Mouse (Mus musculus): ENCODE measurements around the gene Ankrd2. TPM values are rescaled to one million over a fixed set of nuclear protein-coding genes. Genes with fewer than 3 reads are reported as not detected.

The Ankrd2 gene
- polyA plus RNA-seq, 1 experiment from 2014 or later = 1.9 TPM

DNA sequence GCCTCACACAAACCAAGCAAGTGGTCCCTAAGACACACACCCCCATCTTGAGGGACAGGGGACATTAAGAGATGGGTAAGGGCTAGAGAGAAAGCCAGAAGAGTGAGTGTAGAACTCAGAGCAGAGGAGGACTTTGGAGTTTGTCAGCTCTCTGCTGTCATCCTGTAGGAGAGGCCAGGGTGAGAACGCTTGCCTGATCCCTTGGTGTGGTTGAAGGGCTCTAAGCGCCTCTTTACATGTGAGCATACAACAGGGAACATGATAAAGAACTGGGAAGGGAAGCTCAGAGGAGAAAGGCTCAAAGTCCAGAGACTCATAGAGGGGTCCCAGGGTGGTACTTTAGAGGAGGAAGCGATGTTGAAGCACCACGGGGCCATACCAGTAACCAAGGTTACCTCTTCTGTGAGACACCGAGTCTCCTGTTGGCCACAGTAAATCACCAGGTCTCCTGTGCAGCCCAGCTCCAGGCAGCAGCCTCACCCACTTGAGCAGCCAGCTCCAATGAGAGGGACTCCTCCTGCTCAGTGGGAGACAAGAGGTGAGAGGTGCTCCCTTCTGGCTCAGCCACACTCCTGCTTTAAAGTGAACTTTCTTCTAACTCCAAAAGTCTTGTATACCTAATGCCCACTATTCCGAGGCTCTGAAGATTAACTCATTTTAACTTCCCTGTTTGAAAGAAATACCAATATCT is 21.1 kb downstream of the Ankrd2 start:
- H3K27me3 ChIP-seq = no peaks in the 10 kb centered on the region
- H3K27ac ChIP-seq (replicated peaks) = no peak overlapping the region
- 85% methylated on average over 6 of the region's 6 CpGs for WGBS
- H3K36me3 ChIP-seq = no peaks in the 10 kb centered on the region
- H3K4me2 ChIP-seq (replicated peaks) = no peak overlapping the region
- ATAC-seq (ENCODE audit: insufficient number of reproducible peaks, low FRiP score, low TSS enrichment, low read depth) = no peak
- no peaks in the 10 kb centered on the region for H3K4me1 ChIP-seq
- no peak overlapping the region for H3K4me3 ChIP-seq (replicated peaks)
- H3K9ac ChIP-seq = no peak overlapping the region
- H3K9me3 ChIP-seq (replicated peaks) = no peaks in the 10 kb centered on the region

DNA sequence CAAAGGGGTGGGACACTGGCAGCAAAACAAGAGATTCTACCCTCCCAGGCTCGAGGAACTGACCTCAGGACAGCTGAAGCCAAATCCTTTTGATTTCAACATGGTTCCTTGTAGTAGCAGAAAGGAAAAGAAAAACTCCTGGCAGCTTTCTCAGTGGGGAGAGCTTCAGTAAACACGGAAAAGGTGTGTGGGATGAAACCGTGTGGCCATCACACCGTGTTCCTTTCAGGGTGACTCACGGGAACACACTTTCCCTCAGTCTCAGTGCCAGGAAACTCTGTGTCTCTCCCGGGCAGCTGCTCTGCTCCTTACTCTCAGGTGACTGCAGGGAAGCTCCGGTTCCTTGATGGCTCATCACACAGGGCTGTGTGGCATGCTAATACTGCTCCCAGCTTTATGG is 22.6 kb downstream of the Ankrd2 start:
- no peaks in the 10 kb centered on the region for H3K36me3 ChIP-seq
- H3K9ac ChIP-seq = no peak overlapping the region
- no peak overlapping the region for H3K27ac ChIP-seq (replicated peaks)
- H3K4me2 ChIP-seq (replicated peaks) = no peak overlapping the region
- H3K4me1 ChIP-seq = no peaks in the 10 kb centered on the region
- H3K27me3 ChIP-seq = no peaks in the 10 kb centered on the region
- no peaks in the 10 kb centered on the region for H3K9me3 ChIP-seq (replicated peaks)
- no peak for ATAC-seq (ENCODE audit: insufficient number of reproducible peaks, low FRiP score, low TSS enrichment, low read depth)
- 61% methylated on average over 7 of the region's 7 CpGs for WGBS
- H3K4me3 ChIP-seq (replicated peaks) = no peak overlapping the region

DNA sequence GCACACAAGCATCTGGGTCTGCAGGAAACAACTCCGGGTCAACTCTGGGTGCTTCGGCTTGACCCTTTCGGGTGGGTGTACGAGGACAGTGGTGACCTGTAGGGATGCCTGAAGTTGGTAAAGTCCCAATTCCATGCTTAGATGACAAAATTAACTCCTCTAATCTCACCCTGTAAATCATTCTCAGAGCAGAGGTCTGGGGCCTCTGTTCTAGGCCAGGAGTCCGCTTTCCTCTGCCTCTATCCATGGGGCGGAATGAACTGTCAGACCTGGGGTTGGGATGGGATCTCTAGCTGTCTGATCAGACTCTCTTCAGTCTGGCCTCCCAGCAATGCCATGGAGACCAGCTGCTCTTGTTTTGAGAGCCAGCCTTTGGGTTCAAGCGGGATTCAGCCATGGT is 25.6 kb downstream of the Ankrd2 start:
- Histone ChIP-seq H3K4me3 (replicated peaks) (no peak overlapping the region), H3K9ac (no peak overlapping the region), H3K4me2 (replicated peaks) (no peak overlapping the region), H3K27me3 (no peaks in the 10 kb centered on the region), H3K27ac (replicated peaks) (no peak overlapping the region), H3K9me3 (replicated peaks) (no peaks in the 10 kb centered on the region), H3K36me3 (no peaks in the 10 kb centered on the region), H3K4me1 (no peaks in the 10 kb centered on the region)
- WGBS = 92% methylated on average over 7 of the region's 7 CpGs
- ATAC-seq (ENCODE audit: insufficient number of reproducible peaks, low FRiP score, low TSS enrichment, low read depth) = no peak

DNA sequence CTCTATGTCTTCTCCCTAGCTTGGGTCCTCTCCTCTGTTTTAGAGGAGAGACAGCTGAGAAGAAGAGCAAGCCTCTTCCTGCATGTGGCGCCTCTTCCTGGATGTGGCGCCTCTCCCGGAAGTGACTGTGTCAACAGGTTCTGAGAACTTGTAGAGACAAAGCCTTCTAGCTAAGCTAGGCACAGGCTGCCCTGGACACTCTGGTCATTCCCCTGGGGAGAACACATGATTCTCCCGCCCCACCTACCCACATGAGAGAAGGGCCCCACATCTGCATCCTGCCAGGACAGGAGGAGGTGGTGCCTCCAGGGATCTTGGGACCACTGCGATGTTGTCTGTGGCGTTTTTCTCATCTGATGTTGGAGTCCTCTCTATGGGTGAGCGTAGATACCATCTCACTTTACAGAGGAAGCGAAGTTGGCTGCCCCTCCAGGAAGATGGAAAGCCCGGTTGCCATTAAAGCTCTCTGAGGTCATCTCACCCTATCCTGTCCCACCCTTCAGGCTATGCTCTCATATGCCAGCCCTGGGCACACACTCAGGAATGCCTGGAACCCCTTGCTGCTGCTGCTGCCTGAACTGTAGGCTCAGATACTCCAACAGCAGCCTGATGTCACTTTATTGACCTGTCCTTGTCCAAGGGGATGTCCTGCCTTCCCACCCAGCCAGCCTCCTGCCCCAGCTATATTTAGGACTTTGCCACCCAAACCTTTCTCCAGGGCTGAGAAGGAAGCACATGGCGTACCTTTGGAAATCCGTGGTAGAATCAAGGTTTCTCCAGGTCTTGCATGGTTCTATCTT is 32.8 kb downstream of the Ankrd2 start:
- Histone ChIP-seq H3K27me3 (no peaks in the 10 kb centered on the region), H3K9ac (no peak overlapping the region), H3K36me3 (no peaks in the 10 kb centered on the region), H3K9me3 (replicated peaks) (no peaks in the 10 kb centered on the region), H3K27ac (replicated peaks) (no peak overlapping the region), H3K4me1 (no peaks in the 10 kb centered on the region), H3K4me2 (replicated peaks) (no peak overlapping the region), H3K4me3 (replicated peaks) (no peak overlapping the region)
- 68% methylated on average over 11 of the region's 11 CpGs for WGBS
- ATAC-seq (ENCODE audit: insufficient number of reproducible peaks, low FRiP score, low TSS enrichment, low read depth) = no peak

DNA sequence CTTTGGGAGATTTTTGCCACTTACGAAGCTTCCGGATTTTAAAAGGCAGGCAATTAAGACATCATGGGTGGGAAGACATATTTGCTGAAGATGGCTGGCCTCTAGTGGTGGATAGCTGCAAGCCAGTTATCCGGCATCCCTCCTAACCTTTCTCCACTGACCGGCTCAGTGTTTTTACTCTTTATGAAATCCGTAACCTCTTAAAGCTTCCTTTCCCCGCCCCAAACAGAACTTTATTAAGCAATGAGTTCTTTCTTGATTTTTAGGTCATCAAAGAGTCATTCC is 33.4 kb downstream of the Ankrd2 start:
- 56% methylated on average over 6 of the region's 6 CpGs for WGBS
- no peaks in the 10 kb centered on the region for H3K27me3 ChIP-seq
- H3K27ac ChIP-seq (replicated peaks) = no peak overlapping the region
- ATAC-seq (ENCODE audit: insufficient number of reproducible peaks, low FRiP score, low TSS enrichment, low read depth) = no peak
- no peaks in the 10 kb centered on the region for H3K4me1 ChIP-seq
- no peak overlapping the region for H3K4me2 ChIP-seq (replicated peaks)
- no peaks in the 10 kb centered on the region for H3K36me3 ChIP-seq
- H3K9ac ChIP-seq = no peak overlapping the region
- H3K9me3 ChIP-seq (replicated peaks) = no peaks in the 10 kb centered on the region
- H3K4me3 ChIP-seq (replicated peaks) = no peak overlapping the region

DNA sequence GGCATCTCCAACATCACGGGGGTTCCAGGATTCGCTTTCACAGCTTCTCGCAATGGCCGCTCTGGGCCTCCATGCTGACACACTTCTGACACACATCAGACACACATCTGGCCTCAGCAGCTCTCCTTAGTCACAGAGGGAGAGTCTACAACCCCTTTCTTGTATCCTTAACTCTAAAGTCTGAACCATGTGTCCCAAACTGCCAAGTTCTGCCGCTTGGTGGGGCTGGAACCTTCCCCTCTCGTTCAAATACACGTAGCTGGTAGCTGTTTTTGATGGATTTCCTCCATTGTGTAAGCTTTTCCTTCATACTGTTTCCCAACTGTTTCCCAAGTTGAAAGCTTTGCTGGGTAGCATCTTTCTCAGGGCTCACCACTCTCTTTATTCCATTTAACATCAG is 35.4 kb downstream of the Ankrd2 start:
- WGBS = 68% methylated on average over 7 of the region's 7 CpGs
- Histone ChIP-seq H3K27ac (replicated peaks) (no peak overlapping the region), H3K4me1 (no peaks in the 10 kb centered on the region), H3K4me2 (replicated peaks) (no peak overlapping the region), H3K4me3 (replicated peaks) (no peak overlapping the region), H3K36me3 (peaks cover 17% of the 10 kb centered on the region), H3K27me3 (no peaks in the 10 kb centered on the region), H3K9ac (no peak overlapping the region), H3K9me3 (replicated peaks) (no peaks in the 10 kb centered on the region)
- no peak for ATAC-seq (ENCODE audit: insufficient number of reproducible peaks, low FRiP score, low TSS enrichment, low read depth)

DNA sequence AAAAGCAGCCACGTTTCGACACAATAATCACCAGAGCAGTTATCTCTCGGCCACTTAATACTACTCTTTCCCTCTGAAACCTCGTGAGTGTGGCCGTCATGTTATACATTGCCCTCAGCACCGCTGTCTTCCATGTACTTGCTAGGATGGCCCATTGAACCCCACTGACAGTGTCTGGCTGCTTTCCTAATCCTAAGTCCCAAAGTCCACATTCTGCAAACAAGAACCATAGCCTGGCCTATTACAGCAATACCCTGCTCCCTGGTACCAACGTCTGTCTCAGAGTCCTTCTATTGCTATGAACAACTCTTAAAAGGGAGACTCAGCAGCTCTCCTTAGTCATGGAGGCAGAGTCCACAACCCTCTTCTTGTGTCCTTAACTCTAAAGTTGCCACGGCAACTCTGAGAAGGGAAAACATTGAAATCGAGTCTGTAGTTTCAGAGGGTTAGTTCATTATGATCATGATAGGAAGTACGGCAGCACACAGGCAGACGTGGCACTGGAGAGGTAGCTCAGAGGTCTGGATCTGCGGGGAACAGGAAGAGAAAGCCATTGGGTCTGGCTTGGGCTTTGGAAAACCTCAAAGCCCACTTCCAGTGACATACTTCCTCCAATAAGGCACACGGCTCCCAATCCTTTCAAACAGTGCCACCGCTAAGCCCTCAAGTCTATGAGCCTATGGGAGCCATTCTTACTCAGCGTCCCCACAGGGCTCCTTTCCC is 36.2 kb downstream of the Ankrd2 start:
- Histone ChIP-seq H3K4me2 (replicated peaks) (no peak overlapping the region), H3K27ac (replicated peaks) (no peak overlapping the region), H3K9me3 (replicated peaks) (no peaks in the 10 kb centered on the region), H3K4me3 (replicated peaks) (no peak overlapping the region), H3K4me1 (no peaks in the 10 kb centered on the region), H3K9ac (no peak overlapping the region), H3K36me3 (peaks cover 23% of the 10 kb centered on the region), H3K27me3 (no peaks in the 10 kb centered on the region)
- ATAC-seq (ENCODE audit: insufficient number of reproducible peaks, low FRiP score, low TSS enrichment, low read depth) = no peak
- 81% methylated on average over 15 of the region's 15 CpGs for WGBS

DNA sequence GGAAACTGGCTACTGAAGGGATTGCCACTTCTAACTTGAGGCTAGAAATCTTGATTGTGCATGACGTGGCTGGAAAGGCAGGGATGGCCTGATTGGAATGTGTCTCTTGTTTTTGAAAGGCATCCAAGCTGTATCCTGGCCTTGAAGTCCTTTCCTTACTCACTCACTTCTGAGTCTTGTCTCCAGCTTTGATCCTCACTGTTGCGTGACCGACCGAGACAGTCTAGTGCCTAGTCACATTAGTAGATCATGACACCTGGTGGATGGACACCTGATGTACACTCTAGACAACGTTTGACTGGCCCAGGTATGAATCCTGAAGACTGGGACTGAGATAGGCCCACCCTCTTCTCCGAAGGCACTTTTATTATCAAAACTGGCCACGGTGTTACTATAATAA is 37.0 kb downstream of the Ankrd2 start:
- H3K27me3 ChIP-seq = no peaks in the 10 kb centered on the region
- H3K9me3 ChIP-seq (replicated peaks) = no peaks in the 10 kb centered on the region
- H3K4me2 ChIP-seq (replicated peaks) = no peak overlapping the region
- WGBS = 78% methylated on average over 7 of the region's 7 CpGs
- ATAC-seq (ENCODE audit: insufficient number of reproducible peaks, low FRiP score, low TSS enrichment, low read depth) = no peak
- H3K4me1 ChIP-seq = no peaks in the 10 kb centered on the region
- peaks cover 23% of the 10 kb centered on the region for H3K36me3 ChIP-seq
- no peak overlapping the region for H3K27ac ChIP-seq (replicated peaks)
- H3K4me3 ChIP-seq (replicated peaks) = no peak overlapping the region
- H3K9ac ChIP-seq = no peak overlapping the region

DNA sequence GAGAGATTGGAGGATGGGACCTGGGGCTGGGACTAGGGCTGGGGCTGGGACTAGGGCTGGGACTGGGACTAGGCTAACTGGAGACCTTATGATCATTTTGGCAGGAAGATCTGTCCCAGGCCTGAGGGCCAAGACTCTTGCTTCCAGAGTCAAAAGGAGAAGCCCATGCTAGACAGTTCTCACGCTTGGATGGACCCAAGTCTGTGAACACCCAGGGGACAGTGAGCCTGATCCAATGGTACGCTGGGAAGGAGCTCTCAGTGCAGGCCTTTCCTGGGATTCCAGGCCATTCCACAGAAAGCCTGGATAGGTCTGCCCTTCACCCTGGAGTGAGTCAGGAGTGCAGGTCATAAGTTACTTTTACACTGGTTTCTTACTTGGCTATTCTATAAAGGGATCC is 39.3 kb downstream of the Ankrd2 start:
- Histone ChIP-seq H3K9me3 (replicated peaks) (no peaks in the 10 kb centered on the region), H3K27ac (replicated peaks) (no peak overlapping the region), H3K4me2 (replicated peaks) (no peak overlapping the region), H3K4me1 (no peaks in the 10 kb centered on the region), H3K27me3 (no peaks in the 10 kb centered on the region), H3K4me3 (replicated peaks) (no peak overlapping the region), H3K36me3 (peaks cover 26% of the 10 kb centered on the region), H3K9ac (no peak overlapping the region)
- 87% methylated on average over 2 of the region's 2 CpGs for WGBS
- no peak; the same call in 1 of the 2 replicates for ATAC-seq (ENCODE audit: insufficient number of reproducible peaks, low FRiP score, low TSS enrichment, low read depth)

DNA sequence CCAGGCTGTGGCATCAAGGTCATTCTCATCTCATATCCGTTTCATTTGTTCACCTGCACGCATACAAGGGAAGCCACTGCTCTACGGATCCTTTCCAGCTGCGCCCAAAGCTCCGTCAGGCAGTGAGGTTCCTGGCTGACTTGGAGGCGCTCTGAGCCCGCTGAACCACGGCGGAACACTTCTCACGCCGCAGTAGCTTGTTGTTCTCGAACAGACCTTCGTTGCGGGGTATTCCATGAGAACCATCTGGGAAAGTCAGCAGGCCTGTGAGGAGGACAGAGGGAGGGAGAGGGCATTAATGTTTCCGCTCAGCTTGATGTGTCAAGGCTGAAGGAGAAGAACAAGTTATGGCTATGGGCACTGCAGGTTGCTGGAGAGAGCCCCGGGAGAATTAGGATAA is 40.2 kb downstream of the Ankrd2 start:
- H3K4me1 ChIP-seq = no peaks in the 10 kb centered on the region
- no peak overlapping the region for H3K27ac ChIP-seq (replicated peaks)
- H3K9ac ChIP-seq = no peak overlapping the region
- peaks cover 26% of the 10 kb centered on the region for H3K36me3 ChIP-seq
- no peak overlapping the region for H3K4me2 ChIP-seq (replicated peaks)
- no peak overlapping the region for H3K4me3 ChIP-seq (replicated peaks)
- WGBS = 89% methylated on average over 16 of the region's 16 CpGs
- H3K9me3 ChIP-seq (replicated peaks) = no peaks in the 10 kb centered on the region
- H3K27me3 ChIP-seq = no peaks in the 10 kb centered on the region
- ATAC-seq (ENCODE audit: insufficient number of reproducible peaks, low FRiP score, low TSS enrichment, low read depth) = no peak

DNA sequence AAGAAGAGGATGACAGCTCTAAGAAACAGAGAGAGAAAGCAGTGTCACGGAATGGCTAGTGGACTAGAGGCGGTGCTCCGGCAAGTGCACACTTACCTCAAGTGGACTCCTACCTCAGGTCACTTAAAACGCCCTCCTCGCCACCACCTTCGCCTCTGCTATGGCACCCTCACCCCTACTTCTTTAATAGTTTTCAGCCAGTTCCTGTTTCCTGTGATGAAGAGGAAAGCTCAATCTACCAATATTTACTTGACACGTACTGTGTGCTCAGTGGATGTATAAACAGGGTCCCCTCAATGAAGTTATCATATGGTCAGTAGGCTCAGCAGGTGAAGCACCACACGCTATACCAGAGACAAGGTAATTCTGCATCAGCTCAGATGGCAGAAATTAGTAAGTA is 42.8 kb downstream of the Ankrd2 start:
- 93% methylated on average over 8 of the region's 8 CpGs for WGBS
- H3K4me3 ChIP-seq (replicated peaks) = no peak overlapping the region

More for the DNA sequence above, 42.8 kb downstream of the Ankrd2 start:
- no peak overlapping the region for H3K9ac ChIP-seq
- ATAC-seq (ENCODE audit: insufficient number of reproducible peaks, low FRiP score, low TSS enrichment, low read depth) = no peak
- H3K9me3 ChIP-seq (replicated peaks) = no peaks in the 10 kb centered on the region
- peaks cover 26% of the 10 kb centered on the region for H3K36me3 ChIP-seq
- no peaks in the 10 kb centered on the region for H3K4me1 ChIP-seq
- no peak overlapping the region for H3K4me2 ChIP-seq (replicated peaks)
- H3K27me3 ChIP-seq = no peaks in the 10 kb centered on the region
- H3K27ac ChIP-seq (replicated peaks) = no peak overlapping the region
